Mouse (Mus musculus) spleen, adult 2 months (tissue): ENCODE measurements around the gene Chd1l.

Experiments
- CTCF ChIP-seq: fragments of 200-500 bp; IDR thresholded peaks from 2 replicates; pipeline ENCODE4 v1.5.1; 2011; ENCODE audit warnings: mild to moderate bottlenecking, inconsistent platforms; ENCODE audit not compliant: insufficient read depth, insufficient read length, insufficient replicate concordance; ENCODE audit errors: extremely low read depth
- POLR2A ChIP-seq: fragments of 200-500 bp; IDR thresholded peaks from 2 replicates; pipeline ENCODE4 v1.6.1; 2011; ENCODE audit warnings: low read depth, low read length, inconsistent platforms

- no peak for TF ChIP-seq POLR2A
- no peak for TF ChIP-seq CTCF
Measured at GRCm38 (mm10) chr3:97573807-97574206, 36.2 kb downstream of the Chd1l start.
